Mouse (Mus musculus) lung, embryonic 15.5 days (tissue): ENCODE results near the gene Gm20532. TPM values are rescaled to one million over a fixed set of nuclear protein-coding genes. Genes with fewer than 3 reads are reported as not detected.
A peak's percentile ranks its signal among the peaks of the same experiment; 100 is the strongest.

Experiments
- ATAC-seq: fragments of 200-750 bp; cut with Nextera tagmentation; 2 replicates; pipeline ENCODE4 v1.8.0; 2017; ENCODE audit warnings: moderate number of reproducible peaks, borderline replicate concordance; ENCODE audit not compliant: low FRiP score, low TSS enrichment; ENCODE audit errors: extremely low read depth
- H3K27ac ChIP-seq: fragments of 300-500 bp; sonication (generic); 2 replicates; pipeline ENCODE4 v1.5.1; 2015; ENCODE audit warnings: moderate library complexity, mild to moderate bottlenecking, inconsistent platforms
- H3K27me3 ChIP-seq: fragments of 300-500 bp; sonication (generic); 2 replicates; pipeline ENCODE4 v1.6.1; 2015; ENCODE audit warnings: inconsistent platforms
- H3K36me3 ChIP-seq: fragments of 300-500 bp; sonication (generic); 2 replicates; pipeline ENCODE4 v1.6.1; 2015; ENCODE audit warnings: inconsistent platforms
- H3K4me1 ChIP-seq: fragments of 300-500 bp; sonication (generic); 2 replicates; pipeline ENCODE4 v1.6.1; 2015; ENCODE audit warnings: inconsistent platforms
- H3K4me2 ChIP-seq: fragments of 300-500 bp; sonication (generic); 2 replicates; pipeline ENCODE4 v1.6.1; 2015; ENCODE audit warnings: inconsistent platforms, mild to moderate bottlenecking, moderate library complexity
- H3K4me3 ChIP-seq: fragments of 300-500 bp; sonication (generic); 2 replicates; pipeline ENCODE4 v1.5.1; 2015; ENCODE audit warnings: mild to moderate bottlenecking, inconsistent platforms
- H3K9ac ChIP-seq: fragments of 300-500 bp; sonication (generic); 2 replicates; pipeline ENCODE4 v1.6.1; 2015; ENCODE audit warnings: inconsistent platforms
- H3K9me3 ChIP-seq: fragments of 300-500 bp; sonication (generic); 2 replicates; pipeline ENCODE4 v1.6.1; 2016; ENCODE audit warnings: inconsistent platforms
- WGBS: fragments of 180-500 bp; shearing (Covaris S2); methylation state at CpG from one replicate; pipeline ENCODE4 v1.1.7; 2015; 5-methylcytosine and 5-hydroxymethylcytosine counted together
- polyA plus RNA-seq: library from polyadenylated mRNA; unstranded; fragments of >200 nt; fragmentation: Nextera tagmentation; extraction: Ambion mirVana; gene quantifications from 2 replicates; pipeline ENCODE4 v1.2.1, GENCODE M21; 2015

The Gm20532 gene
- polyA plus RNA-seq, result not detected in 2 replicates

DNA sequence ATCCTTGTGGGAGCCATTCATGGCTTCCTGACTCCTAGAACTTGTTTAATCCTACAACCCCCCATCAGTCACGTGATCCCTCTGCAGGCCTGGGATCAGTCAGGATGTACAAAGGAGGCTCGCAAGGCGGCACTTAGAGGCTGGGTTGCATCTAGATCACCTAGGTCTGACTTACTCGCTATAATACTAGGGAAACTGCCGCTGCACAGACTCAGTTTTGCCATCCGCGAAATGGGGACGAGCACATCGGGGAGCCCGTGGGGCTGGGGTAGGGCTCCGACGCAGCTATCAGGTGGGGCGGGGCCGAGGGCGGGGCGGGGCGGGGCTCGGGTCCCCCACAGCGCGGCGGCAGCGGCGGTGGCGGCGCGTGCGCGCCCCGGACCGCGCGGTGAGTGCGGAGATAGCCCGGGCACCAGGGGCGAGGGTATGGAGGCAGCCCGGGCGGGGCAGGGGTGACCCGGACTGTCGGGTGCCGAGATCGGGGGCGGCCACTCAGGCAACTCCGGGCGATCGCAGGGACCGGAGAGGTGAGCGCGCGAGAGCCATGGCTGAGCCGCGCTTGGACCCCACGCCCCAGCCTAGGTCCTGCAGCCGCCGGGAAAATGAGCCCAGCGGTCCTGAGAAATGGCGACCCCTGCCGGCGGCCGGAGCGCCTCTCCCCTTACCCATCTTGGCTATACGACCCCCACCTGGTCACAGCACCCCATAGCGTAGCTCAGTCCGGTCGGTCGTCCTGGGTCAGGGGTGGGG, at the start of gene Gm20532:
Gene Gm20532, plus strand, starts transcription at position 346 of the 750 bp plus-strand sequence.
- peak; percentile 70 for ATAC-seq
- Histone ChIP-seq H3K9me3 (no peaks in the 10 kb centered on the region), H3K4me1 (peaks cover 32% of the 10 kb centered on the region), H3K27ac (peak within 1 kb of the TSS; percentile 85), H3K27me3 (no peaks in the 10 kb centered on the region), H3K4me2 (peak within 1 kb of the TSS; percentile 76), H3K9ac (peak within 1 kb of the TSS; percentile 69), H3K36me3 (no peaks in the 10 kb centered on the region; the same call in 1 of the 2 replicates), H3K4me3 (peak within 1 kb of the TSS; percentile 58)
- WGBS, result under 1% methylated on average over 55 of the region's 65 CpGs

DNA sequence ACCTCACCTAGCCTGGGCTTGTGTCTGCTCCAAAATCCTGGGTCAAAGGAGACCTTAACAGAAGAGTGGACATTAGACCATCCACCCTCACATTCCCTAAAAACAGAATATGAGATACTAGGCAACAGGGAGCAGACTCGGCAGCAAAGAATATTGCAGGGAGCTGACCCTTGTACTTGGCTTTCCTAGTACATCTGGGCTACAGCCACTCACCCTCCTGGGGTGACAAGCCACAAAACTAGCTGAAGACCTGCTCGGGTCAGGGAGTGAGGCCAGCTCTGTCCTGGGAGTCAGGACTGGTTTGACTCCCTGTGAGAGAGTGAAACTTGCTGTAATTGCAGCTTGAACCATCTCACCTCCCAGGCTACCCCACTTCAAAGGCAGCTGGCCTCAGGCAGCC, 46.9 kb upstream of the Gm20532 start:
- peaks cover 51% of the 10 kb centered on the region for H3K4me1 ChIP-seq
- no peaks in the 10 kb centered on the region for H3K9me3 ChIP-seq
- no peak overlapping the region for H3K9ac ChIP-seq
- 46% methylated on average over 2 of the region's 2 CpGs for WGBS
- H3K36me3 ChIP-seq, result no peaks in the 10 kb centered on the region
- no peak for ATAC-seq
- H3K27me3 ChIP-seq, result no peaks in the 10 kb centered on the region
- no peak overlapping the region for H3K4me3 ChIP-seq
- H3K27ac ChIP-seq, result peak overlapping the region; percentile 65
- no peak overlapping the region for H3K4me2 ChIP-seq

DNA sequence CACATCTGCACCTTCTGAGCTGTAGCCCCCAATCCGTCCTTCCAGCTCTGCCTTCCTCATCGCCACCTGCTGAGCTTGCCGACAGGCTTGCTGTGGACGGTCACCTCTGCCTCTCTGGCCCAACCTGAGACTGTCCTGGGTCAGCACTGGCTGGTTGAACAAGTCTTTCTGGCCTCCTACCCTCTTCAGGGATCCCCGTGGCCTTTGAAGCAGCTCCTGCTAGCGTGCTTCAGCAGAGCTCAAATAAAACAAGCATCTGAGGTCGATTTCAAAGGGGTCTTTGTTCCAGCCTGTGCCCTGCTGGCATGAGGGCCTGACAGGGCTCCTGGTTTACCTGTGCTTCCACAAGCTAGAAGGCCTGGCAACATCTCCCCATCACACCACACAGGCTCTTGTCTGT, 45.7 kb upstream of the Gm20532 start:
- Histone ChIP-seq H3K4me1 (peaks cover 39% of the 10 kb centered on the region), H3K9me3 (no peaks in the 10 kb centered on the region), H3K4me2 (no peak overlapping the region), H3K27ac (peak overlapping the region; percentile 65), H3K36me3 (no peaks in the 10 kb centered on the region), H3K9ac (no peak overlapping the region), H3K4me3 (no peak overlapping the region), H3K27me3 (no peaks in the 10 kb centered on the region)
- ATAC-seq, result peak; percentile 47; the same call in 1 of the 2 replicates
- 38% methylated on average over 7 of the region's 7 CpGs for WGBS

DNA sequence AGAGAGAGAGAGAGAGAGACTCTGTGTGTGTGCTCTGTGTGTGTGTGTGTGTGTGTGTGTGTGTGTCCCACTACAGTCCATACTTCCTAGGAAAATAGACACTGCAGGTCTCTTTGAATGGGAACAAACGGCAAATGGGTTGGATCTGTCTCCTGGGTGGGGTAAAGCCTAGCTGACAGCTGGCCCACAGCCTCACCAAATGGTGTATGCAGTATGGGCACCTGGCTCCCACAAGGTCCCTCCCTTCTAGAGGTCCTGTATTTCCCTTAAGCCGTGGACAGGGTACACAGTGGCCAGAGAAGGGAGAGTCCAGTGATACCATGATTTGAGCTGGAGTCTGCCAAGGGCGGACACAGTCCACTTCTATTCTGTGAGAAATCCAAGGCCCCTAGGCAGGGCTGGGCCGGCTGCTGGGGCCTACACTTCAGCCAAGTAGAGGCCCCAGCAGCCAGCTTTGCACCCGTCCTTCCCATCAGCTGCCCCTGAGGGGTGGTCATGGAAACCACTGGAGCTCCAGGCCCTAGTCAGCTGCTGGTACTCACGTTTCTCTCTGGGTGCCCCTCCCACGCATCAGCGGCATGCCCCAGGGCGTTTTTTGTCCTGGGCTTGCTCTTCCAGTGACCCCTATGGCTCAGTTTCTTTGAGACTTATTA, 45.1 kb upstream of the Gm20532 start:
- no peak overlapping the region for H3K4me2 ChIP-seq
- no peak; the same call in 1 of the 2 replicates for ATAC-seq
- H3K27ac ChIP-seq, result peak overlapping the region; percentile 65
- H3K9ac ChIP-seq, result no peak overlapping the region
- 29% methylated on average over 9 of the region's 9 CpGs for WGBS
- H3K4me3 ChIP-seq, result no peak overlapping the region
- peaks cover 39% of the 10 kb centered on the region for H3K4me1 ChIP-seq
- H3K36me3 ChIP-seq, result no peaks in the 10 kb centered on the region
- H3K27me3 ChIP-seq, result no peaks in the 10 kb centered on the region
- no peaks in the 10 kb centered on the region for H3K9me3 ChIP-seq

DNA sequence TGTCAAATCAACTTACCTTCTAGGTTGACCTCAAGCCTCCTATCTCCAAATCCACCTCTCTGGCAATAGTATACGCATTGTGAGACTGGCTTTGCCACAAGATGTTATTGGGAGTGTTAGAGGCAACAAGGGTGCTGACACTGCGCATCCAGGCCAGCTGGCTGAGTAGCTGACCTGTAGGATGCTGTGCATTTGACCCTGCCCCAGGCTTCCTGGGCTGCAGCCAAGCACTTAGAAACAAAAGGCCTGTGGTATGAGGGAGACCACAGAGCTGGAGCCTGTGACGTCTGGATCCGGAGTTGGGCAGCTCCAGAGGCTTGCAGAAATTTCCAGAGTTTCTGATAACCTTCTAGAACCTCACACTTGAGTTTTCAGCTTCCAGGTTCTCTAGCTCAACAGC, 43.3 kb upstream of the Gm20532 start:
- Histone ChIP-seq H3K4me3 (no peak overlapping the region), H3K27me3 (no peaks in the 10 kb centered on the region), H3K4me1 (peaks cover 45% of the 10 kb centered on the region), H3K36me3 (no peaks in the 10 kb centered on the region), H3K27ac (no peak overlapping the region), H3K4me2 (no peak overlapping the region), H3K9me3 (no peaks in the 10 kb centered on the region), H3K9ac (no peak overlapping the region)
- no peak for ATAC-seq
- WGBS, result 57% methylated on average over 4 of the region's 4 CpGs

DNA sequence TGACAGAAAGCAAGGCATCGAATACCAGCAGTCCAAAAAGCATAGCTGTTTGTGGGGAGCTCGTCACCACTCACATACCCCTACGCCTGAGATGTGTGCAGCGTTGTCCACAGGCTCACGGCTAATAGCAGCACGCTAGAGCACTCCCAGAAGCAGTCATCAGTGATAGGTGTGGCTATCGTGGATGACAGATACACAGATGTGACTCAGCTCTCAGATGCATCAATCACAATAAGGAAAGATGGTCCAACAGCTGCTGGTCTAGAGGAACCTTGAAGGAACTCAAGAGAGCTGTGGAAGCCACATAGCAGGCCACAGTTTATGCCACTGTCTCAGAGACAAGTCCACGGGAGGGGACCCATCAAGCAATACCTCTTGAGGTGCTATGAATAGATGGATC, 42.7 kb upstream of the Gm20532 start:
- Histone ChIP-seq H3K9ac (no peak overlapping the region), H3K4me3 (no peak overlapping the region), H3K4me1 (peaks cover 45% of the 10 kb centered on the region), H3K27me3 (no peaks in the 10 kb centered on the region), H3K9me3 (no peaks in the 10 kb centered on the region), H3K36me3 (no peaks in the 10 kb centered on the region), H3K4me2 (no peak overlapping the region), H3K27ac (no peak overlapping the region)
- 81% methylated on average over 8 of the region's 8 CpGs for WGBS
- no peak for ATAC-seq

DNA sequence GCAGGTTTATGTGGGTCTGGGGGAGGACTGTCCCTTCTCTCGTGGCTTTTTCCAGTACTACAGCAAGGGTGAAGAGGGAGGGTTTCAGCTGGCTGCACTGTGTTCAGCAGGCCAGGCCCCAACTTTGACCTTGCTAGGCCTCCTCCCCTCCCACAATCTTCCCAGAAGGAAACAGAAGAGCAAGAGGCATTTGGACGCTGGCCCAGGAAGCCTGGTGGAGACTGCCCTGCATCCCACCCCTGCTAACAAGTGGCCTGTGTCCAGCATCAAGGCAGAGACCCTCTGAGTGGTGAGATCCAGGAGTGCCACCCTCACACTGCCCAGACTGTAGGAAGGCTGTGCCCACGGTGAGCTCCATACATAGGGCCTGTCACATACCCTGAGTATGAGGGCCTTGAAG, 42.2 kb upstream of the Gm20532 start:
- Histone ChIP-seq H3K4me2 (no peak overlapping the region), H3K4me3 (no peak overlapping the region), H3K9me3 (no peaks in the 10 kb centered on the region), H3K36me3 (no peaks in the 10 kb centered on the region), H3K9ac (no peak overlapping the region), H3K4me1 (peaks cover 42% of the 10 kb centered on the region), H3K27me3 (no peaks in the 10 kb centered on the region), H3K27ac (peak overlapping the region; percentile 0; the same call in 1 of the 2 replicates)
- 41% methylated on average over 3 of the region's 3 CpGs for WGBS
- ATAC-seq, result no peak

DNA sequence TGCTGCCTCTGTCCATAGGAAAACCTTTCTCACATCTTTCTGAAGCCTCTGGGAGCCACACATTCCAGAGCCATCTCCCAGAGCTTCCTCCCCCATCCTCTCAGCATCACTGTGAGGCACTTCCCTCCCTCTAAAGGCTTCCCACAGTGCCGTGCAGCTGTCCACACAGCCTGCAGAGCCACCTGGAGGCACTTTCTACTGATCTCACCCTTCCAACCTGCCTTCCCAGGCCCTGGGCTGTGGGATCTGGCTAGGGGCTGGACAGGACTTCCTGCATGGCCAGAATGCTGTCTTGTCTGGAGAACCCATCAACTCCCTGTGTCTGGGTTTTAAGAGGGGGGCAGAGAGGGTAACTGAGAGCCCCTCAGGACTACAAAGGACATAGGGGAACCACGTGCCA, 39.0 kb upstream of the Gm20532 start:
- H3K9ac ChIP-seq, result no peak overlapping the region
- H3K4me2 ChIP-seq, result no peak overlapping the region
- H3K27me3 ChIP-seq, result no peaks in the 10 kb centered on the region
- H3K9me3 ChIP-seq, result no peaks in the 10 kb centered on the region
- H3K27ac ChIP-seq, result no peak overlapping the region
- H3K4me3 ChIP-seq, result no peak overlapping the region
- ATAC-seq, result no peak
- H3K4me1 ChIP-seq, result peaks cover 45% of the 10 kb centered on the region
- no peaks in the 10 kb centered on the region for H3K36me3 ChIP-seq
- WGBS, result 34% methylated on average over 2 of the region's 2 CpGs

DNA sequence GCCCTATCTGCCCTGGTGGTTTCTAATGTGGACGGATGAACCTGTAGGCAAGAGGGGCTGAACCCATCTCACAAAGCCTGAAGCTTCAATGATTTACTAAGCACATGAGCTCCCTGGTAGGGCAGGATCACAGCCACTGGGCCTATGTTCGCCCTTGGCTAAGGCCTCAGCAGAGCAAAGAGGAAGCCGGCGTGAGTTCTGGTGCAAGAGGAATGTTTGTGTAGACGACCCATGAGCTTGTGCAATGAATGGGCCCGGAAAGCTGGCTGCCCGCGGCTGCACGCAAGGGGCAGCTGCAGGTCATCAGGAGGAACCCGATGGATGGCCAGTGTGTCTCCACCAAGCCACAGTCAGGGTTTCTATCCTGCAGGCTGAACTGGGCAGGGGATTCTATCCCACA, 36.6 kb upstream of the Gm20532 start:
- Histone ChIP-seq H3K4me1 (peaks cover 34% of the 10 kb centered on the region), H3K4me3 (no peak overlapping the region), H3K36me3 (no peaks in the 10 kb centered on the region), H3K27me3 (no peaks in the 10 kb centered on the region), H3K27ac (peak overlapping the region; percentile 16; the same call in 1 of the 2 replicates), H3K9me3 (no peaks in the 10 kb centered on the region), H3K9ac (no peak overlapping the region), H3K4me2 (no peak overlapping the region)
- WGBS, result 47% methylated on average over 10 of the region's 10 CpGs
- no peak for ATAC-seq

DNA sequence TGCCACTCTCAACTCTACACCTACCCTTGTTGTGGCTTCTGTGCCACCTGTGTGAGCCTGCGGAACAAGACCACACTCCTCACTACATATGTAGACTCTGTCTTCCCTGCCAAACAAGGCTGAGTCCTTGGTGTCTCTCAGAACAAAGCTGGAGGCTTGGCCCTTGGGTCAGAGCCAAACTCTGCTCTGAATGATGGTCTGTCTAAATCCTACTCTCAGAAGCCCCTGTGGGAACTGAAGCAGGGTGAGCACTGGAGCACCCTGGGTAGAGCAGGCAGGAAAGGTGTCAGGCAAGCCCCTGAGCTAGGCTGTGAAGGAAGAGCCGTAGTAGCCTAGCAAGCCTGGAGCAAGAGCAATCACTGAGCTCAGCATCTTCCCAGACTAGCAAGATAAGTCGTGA, 36.2 kb upstream of the Gm20532 start:
- peak overlapping the region; percentile 16; the same call in 1 of the 2 replicates for H3K27ac ChIP-seq

DNA sequence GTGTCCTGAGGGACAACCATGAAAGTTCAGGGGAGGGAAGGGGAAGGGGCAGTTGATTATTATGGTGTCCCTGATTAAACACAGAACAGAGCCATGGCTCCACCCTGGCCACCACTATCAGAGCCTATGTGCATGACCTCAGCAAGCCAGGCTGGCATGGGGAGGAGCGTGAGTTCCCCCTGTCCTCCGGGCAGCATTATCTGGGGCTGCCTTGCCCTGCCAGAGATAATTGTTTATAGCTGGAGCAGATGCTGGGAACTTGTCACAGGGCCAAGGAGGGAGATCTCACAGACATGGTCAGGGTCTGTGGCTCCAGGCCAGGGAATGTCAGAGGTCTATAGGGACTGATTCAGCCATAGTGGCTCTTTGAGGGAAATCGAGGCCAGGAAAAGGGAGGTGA, 35.7 kb upstream of the Gm20532 start:
- Histone ChIP-seq H3K4me1 (peaks cover 41% of the 10 kb centered on the region), H3K36me3 (no peaks in the 10 kb centered on the region), H3K4me3 (no peak overlapping the region), H3K4me2 (no peak overlapping the region), H3K27me3 (no peaks in the 10 kb centered on the region), H3K9me3 (no peaks in the 10 kb centered on the region), H3K9ac (no peak overlapping the region), H3K27ac (peak overlapping the region; percentile 16; the same call in 1 of the 2 replicates)
- 39% methylated on average over 3 of the region's 3 CpGs for WGBS
- ATAC-seq, result no peak

More for the DNA sequence above, 36.2 kb upstream of the Gm20532 start:
- Histone ChIP-seq H3K4me3 (no peak overlapping the region), H3K27me3 (no peaks in the 10 kb centered on the region), H3K4me1 (peaks cover 38% of the 10 kb centered on the region), H3K4me2 (no peak overlapping the region), H3K9ac (no peak overlapping the region), H3K9me3 (no peaks in the 10 kb centered on the region), H3K36me3 (no peaks in the 10 kb centered on the region)
- 49% methylated on average over 3 of the region's 3 CpGs for WGBS
- ATAC-seq, result 0 out of 2 replicates have a peak, but pooled peaks have one; percentile 17

DNA sequence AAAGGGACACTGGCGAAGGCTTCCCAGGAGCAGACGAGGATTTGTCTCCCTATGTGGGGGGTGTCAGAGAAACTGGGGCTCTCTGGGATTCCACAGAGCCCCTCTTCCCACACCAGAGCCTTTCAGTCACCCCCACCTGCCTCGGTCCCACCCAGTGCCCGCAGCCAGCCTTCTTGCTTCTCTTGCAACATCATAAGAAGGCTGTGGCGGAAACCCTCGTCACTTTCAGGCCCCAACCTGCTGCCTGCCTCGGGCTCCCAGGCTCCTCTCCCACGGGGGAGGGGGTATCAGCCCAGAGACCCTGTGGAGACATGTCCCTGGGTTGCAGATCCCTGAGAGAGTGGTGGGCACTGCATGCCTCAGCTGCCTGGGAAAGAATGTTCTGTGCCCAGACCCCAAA, 35.0 kb upstream of the Gm20532 start:
- no peaks in the 10 kb centered on the region for H3K9me3 ChIP-seq
- WGBS, result 61% methylated on average over 8 of the region's 8 CpGs
- H3K4me1 ChIP-seq, result peaks cover 43% of the 10 kb centered on the region
- no peak overlapping the region for H3K9ac ChIP-seq
- 0 out of 2 replicates have a peak overlapping the region, but pooled peaks have one; percentile 11 for H3K27ac ChIP-seq
- H3K4me3 ChIP-seq, result no peak overlapping the region
- H3K36me3 ChIP-seq, result no peaks in the 10 kb centered on the region
- no peak overlapping the region for H3K4me2 ChIP-seq
- no peaks in the 10 kb centered on the region for H3K27me3 ChIP-seq
- ATAC-seq, result no peak
